Mouse (Mus musculus): ENCODE results near the gene Tarsl2.

The Tarsl2 gene

DNA sequence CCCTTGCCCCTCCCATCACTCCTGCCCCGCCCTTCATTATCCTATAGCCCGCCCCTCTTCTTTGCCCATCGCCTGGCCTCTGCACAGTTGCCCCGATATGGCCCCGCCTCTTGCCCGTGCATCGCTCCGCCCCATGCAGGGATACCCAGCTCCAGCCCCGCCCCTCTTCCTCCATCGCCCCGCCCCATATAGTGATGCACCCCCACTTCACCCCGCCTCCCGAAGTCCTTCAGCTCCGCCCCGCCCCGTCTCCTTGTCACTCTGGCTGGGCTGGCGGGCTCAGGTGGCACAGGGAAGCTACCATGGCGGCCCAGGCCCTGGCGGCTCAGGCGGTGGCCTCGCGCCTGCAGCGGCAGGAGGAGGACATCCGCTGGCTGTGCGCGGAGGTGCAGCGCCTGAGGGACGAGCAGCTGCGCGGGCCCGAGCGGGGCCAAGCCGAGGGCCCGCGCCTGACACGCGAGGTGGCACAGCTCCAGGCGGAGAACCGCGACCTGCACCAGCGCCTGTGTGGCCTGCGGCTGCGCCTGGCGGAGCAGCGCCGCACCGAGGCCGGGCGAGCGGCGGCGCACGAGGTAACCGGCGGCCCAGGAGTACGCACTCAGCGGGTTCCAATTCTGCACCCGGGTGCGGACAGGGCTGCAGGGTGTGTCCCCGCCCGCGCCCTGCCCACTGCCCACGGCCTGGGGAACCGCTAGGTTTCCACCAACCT is at the start of gene Tarsl2:
Tarsl2 (plus strand) TSS at position 256 of the 709 bp plus-strand sequence.
- DNase-seq: peak; percentile 95 to 97

GRCm38 (mm10) chr7:65606124-65606523 is 38.6 kb upstream of the Tarsl2 start:
- DNase-seq: no peak

- no peak for DNase-seq
These were observed 37.7 kb upstream of the Tarsl2 start for GRCm38 (mm10) chr7:65607003-65607402.

- no peak for DNase-seq
These were observed 34.5 kb upstream of the Tarsl2 start for GRCm38 (mm10) chr7:65610171-65610570.

DNA sequence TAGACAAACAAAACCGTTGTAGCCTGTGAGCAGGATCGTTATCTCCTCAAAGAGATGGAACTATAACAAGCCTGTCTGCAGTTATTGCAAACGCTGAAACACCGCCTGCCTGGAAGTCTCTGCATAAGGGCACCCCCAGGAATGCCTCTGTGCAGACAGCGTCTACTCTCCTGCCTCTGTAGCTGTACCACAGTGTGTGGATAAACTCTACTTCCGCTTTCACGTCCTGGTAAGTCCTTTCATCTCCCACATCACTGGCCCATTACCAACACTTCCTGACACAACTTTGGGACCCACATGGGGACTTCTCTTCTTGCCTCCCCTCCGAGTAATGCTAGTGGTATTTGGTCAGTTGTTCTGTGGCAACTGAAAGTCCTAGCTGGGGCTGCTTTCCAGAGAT is 34.0 kb upstream of the Tarsl2 start:
- no peak for DNase-seq

DNA sequence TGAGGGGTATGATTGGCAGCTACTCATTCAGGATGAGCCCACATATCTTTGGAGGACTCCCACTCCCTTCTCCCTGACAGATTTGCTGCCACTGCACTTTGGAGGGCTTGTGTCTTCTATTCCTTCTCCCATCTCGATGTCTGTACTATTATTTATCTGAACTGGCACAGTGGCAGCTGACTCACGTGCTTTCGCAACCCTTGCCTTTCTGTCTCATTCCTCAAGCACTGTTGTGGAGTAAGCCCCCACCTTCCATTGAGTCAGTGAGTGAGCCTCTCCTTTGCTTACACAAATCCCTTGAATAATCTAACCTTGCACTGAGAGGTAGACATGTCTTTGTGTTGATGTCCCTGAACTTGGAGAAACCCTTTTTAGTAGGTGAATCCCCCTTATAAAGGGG is 33.4 kb upstream of the Tarsl2 start:
- DNase-seq: no peak

DNA sequence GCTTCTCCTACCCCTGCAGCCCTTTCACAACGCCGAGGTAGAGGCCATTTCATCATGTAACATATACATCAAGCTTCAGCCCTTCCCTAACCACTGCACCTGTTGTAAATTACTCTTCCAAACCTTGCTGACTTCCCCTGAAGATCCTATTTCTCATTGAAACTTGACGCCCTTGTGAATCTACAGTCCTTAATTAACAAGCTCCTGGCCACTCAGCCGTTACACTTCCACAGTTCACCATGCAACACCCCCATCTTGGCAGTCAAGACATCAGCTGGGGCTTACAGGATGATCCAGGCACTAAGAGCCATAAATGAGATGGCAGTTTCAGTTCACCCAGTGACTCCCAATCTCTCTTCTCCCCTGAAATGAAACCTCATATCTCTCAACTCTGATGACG is 31.0 kb upstream of the Tarsl2 start:
- no peak for DNase-seq

GRCm38 (mm10) chr7:65618751-65619150 is 25.9 kb upstream of the Tarsl2 start:
- DNase-seq: no peak

- DNase-seq: no peak
These were observed 24.0 kb upstream of the Tarsl2 start for GRCm38 (mm10) chr7:65620746-65621145.

GRCm38 (mm10) chr7:65623330-65623729 is 21.4 kb upstream of the Tarsl2 start:
- DNase-seq: no peak

- DNase-seq: no peak
These were observed 19.2 kb upstream of the Tarsl2 start for GRCm38 (mm10) chr7:65625528-65625927.

DNA sequence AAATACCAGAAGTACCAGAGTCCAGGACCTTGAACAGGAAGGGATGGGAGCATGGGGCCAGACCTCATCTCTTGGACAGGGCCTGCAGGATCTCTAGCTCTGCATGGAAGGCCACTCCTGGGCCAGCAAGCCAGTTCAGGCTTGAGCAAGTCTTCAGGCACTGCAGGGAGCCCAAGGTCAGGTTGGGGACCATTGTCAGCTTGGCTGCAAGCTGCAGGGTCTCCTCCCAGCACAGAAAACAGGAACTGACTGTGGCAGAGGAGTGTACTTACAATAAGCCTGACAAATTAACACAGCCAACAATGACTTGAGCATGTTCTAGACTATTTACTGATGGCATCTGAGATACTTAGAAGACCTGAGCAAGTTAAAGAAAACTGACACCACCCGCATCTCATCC is 14.9 kb upstream of the Tarsl2 start:
- DNase-seq: no peak

- DNase-seq: no peak
These were observed 14.0 kb upstream of the Tarsl2 start for GRCm38 (mm10) chr7:65630661-65631060.

- no peak for DNase-seq
These were observed 8.9 kb upstream of the Tarsl2 start for GRCm38 (mm10) chr7:65635831-65636230.

- no peak for DNase-seq
These were observed 8.3 kb upstream of the Tarsl2 start for GRCm38 (mm10) chr7:65636356-65636880.

- peak in 1 of 2 experiments; percentile 3 for DNase-seq
These were observed 6.4 kb upstream of the Tarsl2 start for GRCm38 (mm10) chr7:65638170-65638770.

GRCm38 (mm10) chr7:65639821-65640382 is 4.8 kb upstream of the Tarsl2 start:
- no peak for DNase-seq

DNA sequence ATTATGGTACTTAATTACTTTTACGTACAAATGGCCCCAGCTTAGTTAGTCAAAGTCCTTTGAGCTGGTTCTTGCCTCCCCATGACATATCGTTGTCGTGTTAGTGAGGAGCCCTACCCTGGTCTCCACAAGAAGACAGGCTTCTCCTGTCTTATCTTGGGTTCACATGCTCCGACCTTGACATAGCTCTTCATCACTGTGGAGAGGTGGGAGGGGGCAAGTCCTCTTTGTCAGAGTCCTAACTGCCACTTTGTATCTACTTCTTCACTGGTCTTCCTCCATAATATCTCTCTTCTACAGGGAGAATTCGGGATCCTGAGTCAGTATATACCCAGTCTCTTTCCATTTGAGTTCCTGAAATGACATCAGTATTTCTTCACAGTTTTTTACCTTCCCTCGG is 4.0 kb upstream of the Tarsl2 start:
- no peak for DNase-seq

GRCm38 (mm10) chr7:65642371-65643304 is 2.1 kb upstream of the Tarsl2 start:
- no peak for DNase-seq

DNA sequence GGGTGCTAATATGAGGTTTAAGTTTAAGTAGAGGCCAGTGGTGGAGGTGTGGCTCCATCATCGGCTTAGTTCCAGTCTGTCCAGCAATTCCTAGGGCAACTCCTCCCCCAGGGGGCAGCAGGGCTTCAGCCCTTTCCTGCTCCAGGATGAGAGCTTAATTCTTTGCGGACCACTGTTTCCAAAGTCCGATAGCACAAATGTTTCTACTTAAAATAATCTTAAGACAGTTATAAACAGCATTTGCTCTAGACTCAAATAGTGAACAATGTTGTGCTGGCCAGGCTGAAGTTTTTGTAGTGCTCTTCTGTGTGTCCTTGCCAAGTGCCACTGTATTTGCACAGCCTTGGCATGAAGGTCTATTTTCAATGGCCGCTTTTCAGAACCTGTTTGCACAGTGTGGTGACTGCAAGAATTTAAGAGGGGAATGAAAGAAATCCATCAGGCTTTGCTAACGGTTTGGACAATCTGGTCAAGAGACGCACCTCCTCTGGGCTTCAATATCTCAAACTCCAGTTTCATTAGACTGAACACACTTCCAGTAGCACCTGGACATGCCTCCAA is 757 bp upstream of the Tarsl2 start:
- peak in 1 of 2 experiments; percentile 9 for DNase-seq

DNA sequence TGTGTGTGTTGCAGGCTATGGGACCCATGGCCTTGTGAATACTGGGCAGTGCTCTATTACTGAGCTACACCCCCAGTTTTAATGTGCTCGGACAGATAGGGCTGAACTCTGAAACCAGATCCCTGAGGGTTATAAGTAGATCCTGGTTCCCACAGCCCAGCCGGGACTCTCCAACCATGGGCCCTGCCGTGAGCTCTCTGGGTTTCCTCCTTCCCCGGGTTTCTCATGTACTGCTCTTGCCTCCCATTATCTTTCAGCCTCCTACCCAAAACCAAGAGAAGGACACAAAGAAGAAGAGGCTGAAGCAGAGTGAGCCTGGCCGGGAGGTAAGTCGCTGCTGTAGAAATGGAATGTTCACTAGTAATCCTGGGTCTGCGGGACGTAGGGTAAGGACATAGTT is 1.3 kb downstream of the Tarsl2 start:
- DNase-seq: no peak

GRCm38 (mm10) chr7:65650662-65651061 is 6.0 kb downstream of the Tarsl2 start:
- no peak for DNase-seq

Data from kidney, adult 8-10 months (tissue).